Mouse (Mus musculus) hindbrain, postnatal 0 days (tissue): ENCODE measurements at regions not wholly inside any gene's neighbourhood (a gene's known extent, or its start where the extent isn't known, plus 50 kb on each side); places are given as distances from the start of the nearest gene placed in this dataset.
"Not testable (repeated sequence)": the region's sequence is repeated elsewhere in the genome, so short reads cannot be mapped to it uniquely, and the experiment has no call there.

Experiments
- ATAC-seq: fragments of 200-750 bp; cut with Nextera tagmentation; 2 replicates; pipeline ENCODE4 v1.8.0; 2017; ENCODE audit warnings: mild to moderate bottlenecking, moderate TSS enrichment, moderate library complexity
- DNase-seq: peaks from one replicate; pipeline ENCODE4 v3.0.0-alpha.2; 2015; ENCODE audit warnings: low spot score
- H3K27ac ChIP-seq: fragments of 300-500 bp; sonication (generic); 2 replicates; pipeline ENCODE4 v1.5.1; 2014; ENCODE audit warnings: mild to moderate bottlenecking
- H3K27me3 ChIP-seq: fragments of 300-500 bp; sonication (generic); 2 replicates; pipeline ENCODE4 v1.6.1; 2014; ENCODE audit warnings: low read length, mixed read lengths; ENCODE audit not compliant: insufficient read depth
- H3K36me3 ChIP-seq: fragments of 300-500 bp; sonication (generic); 2 replicates; pipeline ENCODE4 v1.6.1; 2014; ENCODE audit warnings: low read length, mixed read lengths; ENCODE audit not compliant: insufficient read depth
- H3K4me1 ChIP-seq: fragments of 300-500 bp; sonication (generic); 2 replicates; pipeline ENCODE4 v1.6.1; 2014; ENCODE audit warnings: antibody characterized with exemption, low read length, mixed read lengths; ENCODE audit not compliant: insufficient read depth
- H3K4me2 ChIP-seq: fragments of 300-500 bp; sonication (generic); 2 replicates; pipeline ENCODE4 v1.6.1; 2014; ENCODE audit warnings: low read depth, mild to moderate bottlenecking, low read length, moderate library complexity, mixed read lengths
- H3K4me3 ChIP-seq: fragments of 300-500 bp; sonication (generic); 2 replicates; pipeline ENCODE4 v1.5.1; 2014; ENCODE audit warnings: low read length
- H3K9ac ChIP-seq: fragments of 300-500 bp; sonication (generic); replicated peaks from 2 replicates; pipeline ENCODE4 v1.6.1; 2014; ENCODE audit warnings: mild to moderate bottlenecking, low read length, moderate library complexity, mixed read lengths
- H3K9me3 ChIP-seq: fragments of 300-500 bp; sonication (generic); 2 replicates; pipeline ENCODE4 v1.6.1; 2016; ENCODE audit warnings: low read length, mixed read lengths
- CTCF ChIP-seq: IDR thresholded peaks from 2 replicates; pipeline ENCODE4 v1.5.1; 2016; ENCODE audit warnings: antibody characterized with exemption, control low read depth, low read depth
- WGBS: fragments of 180-500 bp; shearing (Covaris S2); extraction: QIAGEN DNeasy Blood & Tissue Kit; methylation state at CpG from one replicate; pipeline ENCODE4 v1.1.7; 2014; 5-methylcytosine and 5-hydroxymethylcytosine counted together

- H3K9me3 ChIP-seq = no peaks in the 10 kb centered on the region
- no peak overlapping the region for H3K4me3 ChIP-seq
- DNase-seq (peak; percentile 18), ATAC-seq (no peak)
- no peak for TF ChIP-seq CTCF
- 53% methylated on average over 3 of the region's 3 CpGs for WGBS
- H3K36me3 ChIP-seq = no peaks in the 10 kb centered on the region
- H3K27me3 ChIP-seq = no peaks in the 10 kb centered on the region
- H3K9ac ChIP-seq = no peak overlapping the region
- H3K4me1 ChIP-seq = no peaks in the 10 kb centered on the region
- no peak overlapping the region for H3K4me2 ChIP-seq
- H3K27ac ChIP-seq = no peak overlapping the region
Measured at GRCm38 (mm10) chr12:61989471-61989870, 466.5 kb downstream of the Lrfn5 start.

GRCm38 (mm10) chr12:61993858-61994257, 470.9 kb downstream of the Lrfn5 start:
- not testable (repeated sequence) for H3K27ac ChIP-seq, H3K27me3 ChIP-seq, H3K36me3 ChIP-seq, ATAC-seq, H3K9me3 ChIP-seq, H3K4me1 ChIP-seq, H3K4me2 ChIP-seq, DNase-seq, H3K4me3 ChIP-seq, H3K9ac ChIP-seq
- 70% methylated on average over 3 of the region's 3 CpGs for WGBS

- DNase-seq = no peak
- no peaks in the 10 kb centered on the region for H3K27me3 ChIP-seq
- H3K4me1 ChIP-seq = no peaks in the 10 kb centered on the region
- no peaks in the 10 kb centered on the region for H3K9me3 ChIP-seq
- no peaks in the 10 kb centered on the region for H3K36me3 ChIP-seq
- H3K4me3 ChIP-seq = no peak overlapping the region
- H3K27ac ChIP-seq = no peak overlapping the region
- no peak for ATAC-seq
- TF ChIP-seq CTCF = no peak
- H3K4me2 ChIP-seq = no peak overlapping the region
- no peak overlapping the region for H3K9ac ChIP-seq
- 92% methylated on average over 9 of the region's 9 CpGs for WGBS
Measured at GRCm38 (mm10) chr12:61994294-61994693, 471.3 kb downstream of the Lrfn5 start.

- Histone ChIP-seq H3K27me3 (no peaks in the 10 kb centered on the region), H3K9me3 (no peaks in the 10 kb centered on the region), H3K4me1 (no peaks in the 10 kb centered on the region), H3K9ac (no peak overlapping the region), H3K4me3 (no peak overlapping the region), H3K4me2 (no peak overlapping the region), H3K36me3 (no peaks in the 10 kb centered on the region), H3K27ac (no peak overlapping the region)
- ATAC-seq (no peak), DNase-seq (no peak)
- no peak for TF ChIP-seq CTCF
- 64% methylated on average over 1 of the region's 1 CpGs for WGBS
Measured at GRCm38 (mm10) chr12:62013351-62013750, 490.4 kb downstream of the Lrfn5 start.

GRCm38 (mm10) chr12:62017676-62018075, 494.7 kb downstream of the Lrfn5 start:
- not testable (repeated sequence) for H3K9me3 ChIP-seq, H3K36me3 ChIP-seq, H3K27me3 ChIP-seq, H3K4me3 ChIP-seq, ATAC-seq, H3K4me1 ChIP-seq, H3K9ac ChIP-seq, DNase-seq, H3K27ac ChIP-seq, H3K4me2 ChIP-seq
- 92% methylated on average over 12 of the region's 12 CpGs for WGBS
